Mouse (Mus musculus): ENCODE results near the gene Olfr1250. TPM values are rescaled to one million over a fixed set of nuclear protein-coding genes. Genes with fewer than 3 reads are reported as not detected.
"Not testable (repeated sequence)": the region's sequence is repeated elsewhere in the genome, so short reads cannot be mapped to it uniquely, and the experiment has no call there.

Olfr1250 gene
- not detected in 2 replicates for polyA plus RNA-seq (2015; fragmentation: Nextera tagmentation; extraction: Ambion mirVana)

- Histone ChIP-seq H3K4me2 (ENCODE audit: low read length) (no peak within 1 kb of the TSS), H3K4me3 (ENCODE audit: low read length) (no peak within 1 kb of the TSS), H3K27ac (ENCODE audit: low read depth, low read length) (no peak within 1 kb of the TSS), H3K9ac (ENCODE audit: low read depth, low read length) (no peak within 1 kb of the TSS), H3K9me3 (ENCODE audit: control insufficient read depth, low read length) (no peaks in the 10 kb centered on the region), H3K4me1 (ENCODE audit: control insufficient read depth, insufficient read depth, low read depth, low read length) (no peaks in the 10 kb centered on the region), H3K27me3 (replicated peaks; ENCODE audit: control insufficient read depth, insufficient read depth, low read length) (no peaks in the 10 kb centered on the region), H3K36me3 (ENCODE audit: control insufficient read depth, insufficient read depth, low read length) (no peaks in the 10 kb centered on the region)
- no peak for ATAC-seq
These were observed at the start of gene Olfr1250 for GRCm38 (mm10) chr2:89661367-89661766. Gene Olfr1250, minus strand, starts transcription at chr2:89661467.

GRCm38 (mm10) chr2:89691980-89692379 lies 30.7 kb upstream of the Olfr1250 start:
- Histone ChIP-seq H3K9me3 (ENCODE audit: control insufficient read depth, low read length) (no peaks in the 10 kb centered on the region), H3K4me1 (ENCODE audit: control insufficient read depth, insufficient read depth, low read depth, low read length) (no peaks in the 10 kb centered on the region), H3K27ac (ENCODE audit: low read depth, low read length) (no peak overlapping the region), H3K4me3 (ENCODE audit: low read length) (no peak overlapping the region), H3K4me2 (ENCODE audit: low read length) (no peak overlapping the region), H3K27me3 (replicated peaks; ENCODE audit: control insufficient read depth, insufficient read depth, low read length) (no peaks in the 10 kb centered on the region), H3K36me3 (ENCODE audit: control insufficient read depth, insufficient read depth, low read length) (no peaks in the 10 kb centered on the region), H3K9ac (ENCODE audit: low read depth, low read length) (no peak overlapping the region)
- ATAC-seq, result no peak
- 77% methylated on average over 6 of the region's 6 CpGs for WGBS

DNA sequence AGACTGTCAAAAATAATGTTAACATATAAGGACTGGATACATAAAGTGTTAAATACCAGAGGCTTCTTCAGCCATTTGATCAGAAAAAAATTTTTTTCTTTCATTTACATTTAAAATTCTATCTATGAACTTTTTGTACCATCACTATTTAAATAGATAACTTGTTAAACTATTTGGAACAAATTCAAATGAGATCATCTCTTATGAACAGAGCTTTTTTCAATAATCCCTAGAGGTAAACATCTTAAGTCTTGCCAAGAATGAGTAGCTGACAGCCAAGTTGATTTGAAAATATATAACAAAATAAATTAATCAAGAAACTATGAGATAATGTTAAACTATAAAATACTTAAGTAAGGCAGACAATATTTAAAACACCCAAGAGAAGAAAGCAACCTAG lies 10.6 kb upstream of the Olfr1250 start, which contains the start of gene Olfr1251:
Gene Olfr1251 (minus strand): TSS at position 101 of the 400 bp plus-strand sequence.
- no peak for ATAC-seq
- Histone ChIP-seq H3K9ac (ENCODE audit: low read depth, low read length) (no peak within 1 kb of the TSS), H3K4me2 (ENCODE audit: low read length) (no peak within 1 kb of the TSS)

GRCm38 (mm10) chr2:89634883-89635282 lies 26.4 kb downstream of the Olfr1250 start, which contains the start of gene Olfr1249:
Gene Olfr1249, minus strand, starts transcription at chr2:89634983.
- no peaks in the 10 kb centered on the region for H3K9me3 ChIP-seq (ENCODE audit: control insufficient read depth, low read length)
- 92% methylated on average over 2 of the region's 2 CpGs for WGBS
- H3K36me3 ChIP-seq (ENCODE audit: control insufficient read depth, insufficient read depth, low read length), result no peaks in the 10 kb centered on the region
- H3K27me3 ChIP-seq (replicated peaks; ENCODE audit: control insufficient read depth, insufficient read depth, low read length), result no peaks in the 10 kb centered on the region
- H3K27ac ChIP-seq (ENCODE audit: low read depth, low read length), result no peak within 1 kb of the TSS
- no peak for ATAC-seq
- H3K4me1 ChIP-seq (ENCODE audit: control insufficient read depth, insufficient read depth, low read depth, low read length), result no peaks in the 10 kb centered on the region
- H3K4me2 ChIP-seq (ENCODE audit: low read length), result no peak within 1 kb of the TSS
- H3K4me3 ChIP-seq (ENCODE audit: low read length), result no peak within 1 kb of the TSS
- no peak within 1 kb of the TSS for H3K9ac ChIP-seq (ENCODE audit: low read depth, low read length)

More for the DNA sequence above, 10.6 kb upstream of the Olfr1250 start, which contains the start of gene Olfr1251:
- H3K9me3 ChIP-seq (ENCODE audit: control insufficient read depth, low read length), result no peaks in the 10 kb centered on the region
- H3K4me1 ChIP-seq (ENCODE audit: control insufficient read depth, insufficient read depth, low read depth, low read length), result no peaks in the 10 kb centered on the region
- no peaks in the 10 kb centered on the region for H3K36me3 ChIP-seq (ENCODE audit: control insufficient read depth, insufficient read depth, low read length)
- H3K4me3 ChIP-seq (ENCODE audit: low read length), result no peak within 1 kb of the TSS
- no peaks in the 10 kb centered on the region for H3K27me3 ChIP-seq (replicated peaks; ENCODE audit: control insufficient read depth, insufficient read depth, low read length)
- H3K27ac ChIP-seq (ENCODE audit: low read depth, low read length), result no peak within 1 kb of the TSS

DNA sequence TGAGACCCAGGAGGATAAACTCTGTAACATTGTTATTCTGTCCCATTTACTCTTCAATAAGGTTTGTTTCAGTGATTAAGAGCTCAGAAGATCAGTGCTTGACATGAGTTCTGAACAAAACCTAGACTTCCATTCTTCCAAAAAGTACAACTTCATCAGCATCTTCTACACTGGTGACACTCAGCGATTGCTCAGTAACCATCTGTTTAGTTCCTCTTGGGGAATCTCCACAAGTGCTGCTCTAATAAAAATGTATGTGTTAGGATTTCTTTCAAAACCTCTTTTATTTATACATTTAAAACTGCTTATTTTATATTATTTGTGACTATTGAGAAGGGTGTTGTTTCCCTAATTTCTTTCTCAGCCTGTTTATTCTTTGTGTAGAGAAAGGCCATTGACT lies 43.1 kb downstream of the Olfr1250 start, which contains the start of gene Olfr1248:
Gene Olfr1248 (minus strand): TSS at position 101 of the 400 bp plus-strand sequence.
- not testable (repeated sequence) for H3K9me3 ChIP-seq (ENCODE audit: control insufficient read depth, low read length); ATAC-seq; H3K27ac ChIP-seq (ENCODE audit: low read depth, low read length); H3K4me3 ChIP-seq (ENCODE audit: low read length); H3K4me2 ChIP-seq (ENCODE audit: low read length); H3K9ac ChIP-seq (ENCODE audit: low read depth, low read length); H3K4me1 ChIP-seq (ENCODE audit: control insufficient read depth, insufficient read depth, low read depth, low read length); H3K36me3 ChIP-seq (ENCODE audit: control insufficient read depth, insufficient read depth, low read length); H3K27me3 ChIP-seq (replicated peaks; ENCODE audit: control insufficient read depth, insufficient read depth, low read length)
- 90% methylated on average over 1 of the region's 1 CpGs for WGBS

- no peaks in the 10 kb centered on the region for H3K27me3 ChIP-seq (replicated peaks; ENCODE audit: control insufficient read depth, insufficient read depth, low read length)
- H3K9me3 ChIP-seq (ENCODE audit: control insufficient read depth, low read length), result no peaks in the 10 kb centered on the region
- H3K4me1 ChIP-seq (ENCODE audit: control insufficient read depth, insufficient read depth, low read depth, low read length), result no peaks in the 10 kb centered on the region
- H3K4me3 ChIP-seq (ENCODE audit: low read length), result no peak within 1 kb of the TSS
- H3K36me3 ChIP-seq (ENCODE audit: control insufficient read depth, insufficient read depth, low read length), result no peaks in the 10 kb centered on the region
- no peak within 1 kb of the TSS for H3K27ac ChIP-seq (ENCODE audit: low read depth, low read length)
- no peak within 1 kb of the TSS for H3K4me2 ChIP-seq (ENCODE audit: low read length)
- WGBS, result 95% methylated on average over 2 of the region's 2 CpGs
- no peak within 1 kb of the TSS for H3K9ac ChIP-seq (ENCODE audit: low read depth, low read length)
- ATAC-seq, result no peak
These were observed 47.2 kb downstream of the Olfr1250 start, which contains the start of gene Olfr1247 for GRCm38 (mm10) chr2:89614030-89614429. Gene Olfr1247, minus strand, starts transcription at chr2:89614130.

Other genes with a start within 250 kb of the Olfr1250 start
- gene Olfr1239, start 241.1 kb downstream of the Olfr1250 start, polyA plus RNA-seq (2015; fragmentation: Nextera tagmentation; extraction: Ambion mirVana), result not detected in 2 replicates
- gene Olfr1240, start 218.5 kb downstream of the Olfr1250 start, polyA plus RNA-seq (2015; fragmentation: Nextera tagmentation; extraction: Ambion mirVana), result not detected in 2 replicates
- gene Olfr1241, start 174.3 kb downstream of the Olfr1250 start, polyA plus RNA-seq (2015; fragmentation: Nextera tagmentation; extraction: Ambion mirVana), result not detected in 2 replicates
- gene Olfr1242, start 163.1 kb downstream of the Olfr1250 start, polyA plus RNA-seq (2015; fragmentation: Nextera tagmentation; extraction: Ambion mirVana), result not detected in 2 replicates
- not detected in 2 replicates for gene Olfr1243, start 130.0 kb downstream of the Olfr1250 start, polyA plus RNA-seq (2015; fragmentation: Nextera tagmentation; extraction: Ambion mirVana)
- gene Olfr1245, start 83.0 kb downstream of the Olfr1250 start, polyA plus RNA-seq (2015; fragmentation: Nextera tagmentation; extraction: Ambion mirVana), result not detected in 2 replicates
- not detected in 2 replicates for gene Olfr1246, start 68.3 kb downstream of the Olfr1250 start, polyA plus RNA-seq (2015; fragmentation: Nextera tagmentation; extraction: Ambion mirVana)
- not detected in 2 replicates for gene Olfr1247, start 47.3 kb downstream of the Olfr1250 start, polyA plus RNA-seq (2015; fragmentation: Nextera tagmentation; extraction: Ambion mirVana)
- not detected in 2 replicates for gene Olfr1248, start 43.2 kb downstream of the Olfr1250 start, polyA plus RNA-seq (2015; fragmentation: Nextera tagmentation; extraction: Ambion mirVana)
- gene Olfr1249, start 26.5 kb downstream of the Olfr1250 start, polyA plus RNA-seq (2015; fragmentation: Nextera tagmentation; extraction: Ambion mirVana), result not detected in 2 replicates
- not detected in 2 replicates for gene Olfr1251, start 10.5 kb upstream of the Olfr1250 start, polyA plus RNA-seq (2015; fragmentation: Nextera tagmentation; extraction: Ambion mirVana)
- gene Olfr1252, start 63.5 kb upstream of the Olfr1250 start, polyA plus RNA-seq (2015; fragmentation: Nextera tagmentation; extraction: Ambion mirVana), result not detected in 2 replicates
- gene Olfr1253, start 95.6 kb upstream of the Olfr1250 start, polyA plus RNA-seq (2015; fragmentation: Nextera tagmentation; extraction: Ambion mirVana), result not detected in 2 replicates
- not detected in 2 replicates for gene Olfr1254, start 132.2 kb upstream of the Olfr1250 start, polyA plus RNA-seq (2015; fragmentation: Nextera tagmentation; extraction: Ambion mirVana)
- gene Olfr1255, start 150.6 kb upstream of the Olfr1250 start, polyA plus RNA-seq (2015; fragmentation: Nextera tagmentation; extraction: Ambion mirVana), result not detected in 2 replicates
- gene Olfr1256, start 180.1 kb upstream of the Olfr1250 start, polyA plus RNA-seq (2015; fragmentation: Nextera tagmentation; extraction: Ambion mirVana), result not detected in 2 replicates
- 0.13 and 0.29 TPM in 2 replicates for gene Olfr48, start 186.7 kb upstream of the Olfr1250 start, polyA plus RNA-seq (2015; fragmentation: Nextera tagmentation; extraction: Ambion mirVana)
- not detected in 2 replicates for gene Olfr1257, start 217.0 kb upstream of the Olfr1250 start, polyA plus RNA-seq (2015; fragmentation: Nextera tagmentation; extraction: Ambion mirVana)